Mouse (Mus musculus): ENCODE measurements around the gene Cntn5.
A peak's percentile ranks its signal among the peaks of the same experiment; 100 is the strongest.
"Not testable (repeated sequence)": the region's sequence is repeated elsewhere in the genome, so short reads cannot be mapped to it uniquely, and the experiment has no call there.

Cntn5 gene

DNA sequence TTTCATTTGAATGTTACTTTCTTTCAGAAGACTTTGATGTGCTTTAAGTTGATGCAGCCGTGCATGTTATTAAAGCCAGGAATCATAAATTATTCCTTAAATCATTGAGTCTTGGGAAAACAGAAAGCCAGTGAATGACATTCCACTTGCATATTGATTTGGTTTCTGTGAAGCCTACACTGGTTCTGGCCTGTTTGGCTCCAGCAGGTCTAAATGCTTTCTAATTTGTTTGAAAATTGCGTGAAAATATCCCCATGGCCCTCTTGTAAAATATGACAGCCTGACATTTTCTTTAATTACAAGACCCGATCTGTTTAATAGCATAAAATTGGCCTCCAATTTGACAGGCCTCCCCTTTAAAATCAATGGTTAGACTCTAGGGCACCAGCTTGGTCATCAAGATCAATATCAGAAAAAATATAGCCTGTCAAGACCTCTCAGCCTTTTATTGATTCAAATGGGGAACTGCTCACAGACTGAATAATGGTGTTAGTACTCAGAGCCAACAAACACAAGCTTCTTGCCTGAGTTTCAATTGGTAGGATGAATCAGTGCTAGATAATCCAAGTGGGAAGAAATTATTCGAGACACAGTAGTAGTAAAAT is 247.3 kb downstream of the Cntn5 start:
- DNase-seq (ENCODE audit: low read depth, low spot score): no peak

DNA sequence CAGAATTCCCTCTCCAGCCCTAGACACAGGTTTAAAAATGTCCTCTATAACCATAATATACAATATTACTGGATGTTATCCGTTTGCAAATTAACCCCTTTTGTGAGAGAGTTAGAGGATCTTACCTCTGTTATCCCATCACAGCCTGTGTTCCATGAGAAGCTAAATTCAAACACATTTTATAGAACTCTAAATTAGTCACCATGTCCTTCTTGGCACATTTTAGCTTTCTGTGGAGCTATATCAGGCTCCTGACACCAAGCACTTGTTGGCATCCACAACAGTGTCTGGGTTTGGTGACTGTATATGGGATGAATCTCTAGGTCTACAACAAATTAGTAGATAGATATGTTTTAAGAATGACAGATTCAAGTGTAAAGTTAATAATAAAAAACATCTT is 253.9 kb downstream of the Cntn5 start:
- no peak for DNase-seq (ENCODE audit: low read depth, low spot score)

DNA sequence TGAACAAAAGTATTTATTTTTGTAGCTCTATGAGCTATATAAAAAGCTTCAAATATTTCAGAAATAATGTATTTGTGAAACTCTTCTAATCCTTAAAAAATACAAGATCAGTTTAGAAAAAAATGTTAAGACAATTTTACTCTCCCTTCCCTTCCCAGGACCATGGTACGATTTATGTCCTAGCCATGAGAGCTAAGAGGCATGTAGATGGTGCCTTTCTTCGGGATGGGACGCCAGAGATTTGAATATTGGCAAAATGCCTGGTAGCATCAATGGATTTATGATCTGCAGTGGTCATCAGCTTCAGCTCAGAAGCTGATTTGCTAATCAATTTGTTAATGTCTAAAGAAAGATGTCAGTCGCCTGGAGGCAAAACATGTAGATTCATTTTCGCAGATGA is 258.6 kb downstream of the Cntn5 start:
- no peak for DNase-seq (ENCODE audit: low read depth, low spot score)

DNA sequence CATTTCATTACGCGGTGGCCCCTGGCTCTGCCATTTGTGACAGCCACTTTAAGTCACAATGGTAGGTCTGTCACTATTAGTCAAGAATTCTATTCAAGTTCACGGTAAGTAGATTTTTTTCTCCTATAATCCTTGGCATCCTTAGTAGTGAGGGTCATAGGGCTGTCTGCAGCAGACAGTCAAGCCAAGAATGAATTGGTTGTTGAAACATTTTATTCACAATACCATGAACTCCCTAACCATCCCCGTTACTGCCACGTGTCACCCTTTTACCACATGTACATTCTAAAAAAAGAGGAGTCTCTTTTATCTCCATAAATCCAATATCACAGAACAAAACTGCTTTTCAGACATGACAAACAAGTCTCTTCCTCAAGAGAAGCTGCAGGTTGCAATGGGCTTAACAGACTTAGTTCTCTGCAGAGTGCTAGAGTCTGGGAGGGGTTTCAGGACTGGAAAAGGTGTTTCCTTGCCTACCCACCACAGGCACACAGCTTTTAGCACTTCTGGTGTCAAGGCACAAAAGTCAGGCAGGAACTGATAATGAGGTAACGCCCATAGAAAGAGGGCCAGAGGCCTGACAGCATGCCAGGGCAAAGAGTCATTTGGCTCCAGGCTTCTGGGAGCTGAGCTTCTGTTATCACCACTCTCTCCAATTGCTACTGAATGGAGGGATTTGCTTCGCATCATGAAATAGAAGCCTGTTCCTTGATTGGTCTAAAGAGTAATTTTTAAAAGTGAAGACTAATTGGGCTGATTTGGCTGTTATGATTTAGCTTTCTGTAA is 259.3 kb downstream of the Cntn5 start:
- DNase-seq (ENCODE audit: low read depth, low spot score): no peak

DNA sequence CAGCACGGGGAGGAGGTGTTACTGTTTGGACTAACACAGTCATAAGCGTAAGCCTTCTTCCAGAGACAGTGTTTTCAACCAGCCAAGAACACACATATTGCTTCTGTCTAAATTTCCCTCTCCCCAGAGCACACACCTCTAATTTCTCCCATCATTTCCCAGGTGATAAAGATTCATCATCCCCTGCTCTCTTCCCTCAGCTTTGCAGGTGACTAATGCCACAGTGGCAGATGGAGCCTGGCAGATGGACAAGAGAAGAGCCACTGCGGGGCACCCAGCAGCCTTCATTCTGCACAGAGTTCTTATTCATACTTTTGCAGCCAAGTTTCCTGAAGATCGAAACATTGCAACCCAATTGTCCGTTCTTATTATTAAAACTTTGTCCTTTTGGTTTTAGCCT is 286.5 kb downstream of the Cntn5 start:
- no peak for DNase-seq (ENCODE audit: low read depth, low spot score)

DNA sequence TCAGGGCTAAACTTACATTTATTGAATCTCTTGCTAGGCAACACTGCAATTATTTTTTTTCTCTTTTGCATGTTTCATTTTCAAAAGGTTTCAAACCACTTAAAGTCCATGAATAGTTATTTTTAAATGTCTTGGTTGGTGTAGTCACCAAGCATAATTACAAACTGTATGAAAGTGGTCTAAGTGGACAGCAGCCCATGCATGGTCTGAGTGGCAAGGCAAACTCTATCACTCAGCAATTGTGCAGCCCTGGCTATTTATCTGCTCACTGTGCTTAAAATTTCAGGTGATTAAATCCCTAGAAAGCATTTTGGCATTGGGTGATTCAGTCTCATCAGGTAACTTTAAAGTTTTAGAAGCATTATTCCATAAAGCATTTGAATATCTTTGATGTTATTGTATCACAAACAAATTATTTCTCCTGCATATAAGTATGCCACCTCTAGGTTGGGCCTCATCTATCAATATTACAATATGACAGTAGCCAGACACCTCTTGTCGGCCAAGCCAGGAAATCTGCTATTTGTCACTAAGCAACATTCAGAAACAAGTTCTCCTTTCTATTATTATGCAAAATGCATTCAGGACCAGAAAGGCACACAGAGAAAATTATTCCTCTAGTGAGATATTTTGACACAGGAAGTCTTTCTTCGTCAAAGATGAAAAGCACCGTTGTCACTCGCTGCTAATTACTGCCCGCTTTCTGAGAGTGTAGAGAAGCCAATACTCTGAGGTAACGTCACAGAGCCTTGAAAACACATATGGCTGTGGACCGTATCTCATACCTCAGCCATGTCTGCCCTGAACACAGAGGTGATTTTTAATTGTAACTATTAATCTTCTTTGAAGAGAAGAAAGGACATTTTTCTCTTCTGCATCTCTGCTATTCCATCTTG is 329.0 kb downstream of the Cntn5 start:
- no peak for DNase-seq (ENCODE audit: low read depth, low spot score)

DNA sequence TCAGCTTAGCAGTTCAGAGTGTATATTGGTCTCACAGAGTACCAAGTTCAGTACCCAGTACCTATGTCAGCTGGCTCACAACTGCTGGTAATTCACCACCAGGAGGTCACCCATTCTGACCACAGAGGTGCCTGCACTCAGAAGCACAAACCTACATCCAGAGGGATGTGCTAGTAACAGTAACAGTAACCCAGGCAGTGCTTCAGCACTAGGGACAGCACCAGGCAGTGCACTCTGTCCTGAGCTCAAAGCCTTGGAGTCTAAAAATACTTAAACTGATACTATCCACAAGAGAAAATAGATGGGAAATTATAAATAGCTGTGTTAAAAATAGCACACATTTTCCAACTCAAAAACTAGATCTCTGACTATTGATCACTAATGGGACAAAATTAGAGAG is 334.7 kb downstream of the Cntn5 start:
- DNase-seq (ENCODE audit: low read depth, low spot score): no peak

DNA sequence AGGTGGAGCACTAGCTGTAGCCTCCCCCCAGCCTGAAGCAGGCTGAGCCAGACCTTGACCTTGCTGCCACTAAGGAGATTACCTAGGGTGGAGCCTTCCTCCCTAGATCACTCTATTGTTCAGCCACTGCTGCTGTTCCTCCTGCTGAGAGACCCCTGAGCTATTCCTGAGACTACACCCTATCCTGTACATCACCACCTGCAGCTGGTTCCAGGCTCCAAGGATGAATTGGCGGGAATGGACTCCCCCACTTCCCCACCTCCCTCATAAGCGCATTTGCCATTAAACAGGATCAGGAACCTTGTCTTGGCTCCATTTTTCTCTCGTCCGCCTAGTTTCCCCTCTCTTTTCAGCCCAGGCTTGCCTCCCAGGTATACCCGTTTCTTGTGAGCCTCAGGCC is 363.7 kb downstream of the Cntn5 start:
- DNase-seq (ENCODE audit: low read depth, low spot score): not testable (repeated sequence)

DNA sequence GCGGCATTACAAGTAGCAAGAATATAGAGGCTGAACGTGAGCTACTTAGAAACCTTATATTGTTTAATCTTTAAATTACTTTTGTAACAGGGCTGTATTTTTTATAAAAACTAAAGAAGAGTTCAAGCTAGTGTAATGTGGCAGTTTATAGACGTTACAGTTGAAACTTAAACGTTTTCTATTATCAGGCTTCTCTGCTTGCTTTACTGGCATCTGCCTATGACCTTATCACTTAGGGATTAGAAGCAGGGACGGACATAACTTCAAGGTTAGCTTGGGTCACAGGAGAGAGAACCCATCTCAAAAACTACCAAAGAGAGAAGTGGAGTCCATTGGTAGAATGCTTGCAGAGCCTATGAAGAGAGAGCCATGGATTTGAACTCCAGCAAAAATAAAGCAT is 372.3 kb downstream of the Cntn5 start:
- no peak for DNase-seq (ENCODE audit: low read depth, low spot score)

DNA sequence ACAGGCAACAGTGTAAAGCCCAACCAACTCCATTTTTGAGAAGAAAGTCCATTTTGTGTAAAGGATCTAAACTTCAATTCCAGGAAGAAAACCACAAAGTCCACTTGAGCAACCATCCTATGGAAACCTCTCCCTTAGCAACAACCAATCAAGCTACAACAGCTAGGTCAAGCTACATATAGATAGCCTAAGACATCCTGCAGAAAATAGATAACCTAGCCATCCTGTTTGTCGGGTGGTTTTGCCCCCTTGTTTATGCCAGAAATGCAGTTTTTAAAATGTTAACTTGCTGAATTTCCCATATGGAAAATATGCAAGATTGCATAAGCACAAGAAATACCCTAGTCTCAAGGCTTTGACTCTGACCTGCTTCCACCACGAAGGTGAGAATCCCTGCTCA is 373.5 kb downstream of the Cntn5 start:
- no peak for DNase-seq (ENCODE audit: low read depth, low spot score)

DNA sequence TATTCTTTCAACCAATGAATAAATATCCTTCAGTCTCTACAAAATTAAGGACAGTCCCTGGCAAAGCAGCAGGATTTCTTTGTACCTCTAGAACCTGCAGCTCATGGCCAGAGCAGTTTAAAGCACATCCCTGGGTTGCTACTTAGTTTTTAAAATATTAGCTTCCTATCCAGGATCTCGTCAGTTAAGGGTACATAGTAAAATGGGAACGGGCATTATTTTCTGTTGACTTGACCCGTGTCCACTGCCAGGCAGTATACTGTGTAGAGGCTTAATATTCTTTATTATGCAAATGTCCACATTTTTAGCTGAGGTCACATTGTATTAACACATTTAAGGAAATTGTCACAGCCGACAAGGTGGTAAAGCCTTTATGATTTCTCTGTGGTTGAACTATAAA is 375.0 kb downstream of the Cntn5 start:
- no peak for DNase-seq (ENCODE audit: low read depth, low spot score)

DNA sequence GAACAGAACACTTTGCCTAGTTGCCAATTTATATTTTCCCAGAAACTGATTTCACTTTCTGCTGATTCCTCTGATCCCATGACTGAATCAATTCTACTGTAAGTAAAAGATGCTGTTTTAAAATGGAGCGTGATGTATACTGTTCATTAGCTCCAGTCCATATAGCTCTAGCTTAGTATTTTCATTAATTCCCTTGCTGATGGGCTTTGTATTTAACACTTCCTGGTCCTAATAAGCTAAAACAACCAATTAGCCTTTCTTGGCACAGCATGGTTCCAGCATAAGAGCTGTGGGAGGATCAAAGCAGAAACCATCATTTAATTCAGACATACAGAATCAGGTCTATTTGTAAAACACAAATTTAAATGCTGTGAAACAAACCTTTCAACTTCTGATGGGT is 375.5 kb downstream of the Cntn5 start:
- no peak for DNase-seq (ENCODE audit: low read depth, low spot score)

DNA sequence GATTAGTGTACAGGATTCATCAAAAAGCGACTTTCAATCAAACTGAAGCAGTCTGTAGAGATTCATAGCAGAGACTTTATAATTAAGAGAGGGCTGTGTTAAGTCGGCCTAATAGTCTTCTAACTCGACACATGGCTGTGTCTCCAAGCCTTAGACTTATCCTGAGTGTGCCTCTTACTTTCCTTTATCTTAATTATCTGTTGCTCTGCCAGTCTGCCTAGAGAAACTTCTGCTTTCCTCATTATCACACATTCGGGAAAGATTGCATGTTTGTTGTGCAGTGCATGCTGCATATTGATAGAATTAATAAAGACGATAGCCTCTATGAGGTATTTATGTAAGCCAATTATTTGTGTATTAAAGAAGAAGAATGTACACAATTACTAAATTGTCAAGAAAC is 375.9 kb downstream of the Cntn5 start:
- no peak for DNase-seq (ENCODE audit: low read depth, low spot score)

DNA sequence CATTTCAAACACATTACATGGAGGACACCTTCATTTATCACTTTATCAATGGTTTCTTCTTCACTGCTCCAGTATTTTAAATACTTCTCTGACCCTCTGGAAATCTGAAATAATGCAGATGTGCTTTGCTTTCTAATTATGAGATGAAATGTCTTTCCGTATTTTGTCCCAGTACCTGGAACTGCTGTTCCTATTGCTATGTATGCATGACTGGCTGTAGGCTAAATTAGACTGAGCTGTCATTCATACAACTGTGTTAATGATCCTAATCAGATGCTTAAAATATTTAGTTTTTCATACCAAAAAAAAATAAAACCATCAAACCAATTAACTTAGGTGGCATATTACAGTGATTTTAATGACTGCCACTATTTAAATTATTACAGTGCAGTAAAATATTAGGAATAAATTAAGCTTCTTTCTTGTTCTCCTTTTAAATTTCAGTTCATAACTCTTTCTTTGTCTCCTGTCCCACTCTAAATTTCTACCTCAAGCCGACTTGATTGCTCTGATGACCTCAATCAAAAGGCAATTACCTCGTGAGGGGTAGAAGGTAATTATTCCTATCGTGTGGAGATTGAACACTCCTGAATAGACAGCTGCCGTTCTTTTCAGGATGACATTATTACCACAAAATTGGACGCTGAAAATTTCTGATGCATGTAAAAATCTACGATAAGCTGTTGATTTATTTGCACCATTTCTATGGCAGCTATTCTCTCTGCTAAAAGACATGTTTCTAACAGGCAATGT is 378.5 kb downstream of the Cntn5 start:
- DNase-seq (ENCODE audit: low read depth, low spot score): no peak

DNA sequence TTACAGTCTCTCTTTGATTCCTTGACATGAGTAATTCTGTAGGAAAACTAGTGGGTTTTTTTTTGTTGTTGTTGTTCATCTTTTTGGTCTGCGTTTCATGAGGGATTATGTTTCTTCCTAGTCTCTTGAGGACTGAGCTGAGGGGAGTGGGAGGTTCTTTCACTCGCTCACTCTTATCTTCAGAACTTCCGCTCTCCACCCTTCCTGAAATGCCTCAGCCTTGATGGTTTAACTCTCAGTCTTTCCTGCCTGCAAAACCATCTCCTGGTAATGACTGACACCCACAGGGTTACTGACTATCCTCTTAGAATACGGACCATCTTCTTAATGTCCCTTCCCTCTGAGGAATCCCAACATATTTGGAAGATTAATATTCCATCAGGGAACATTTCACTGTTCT is 382.0 kb downstream of the Cntn5 start:
- no peak for DNase-seq (ENCODE audit: low read depth, low spot score)

DNA sequence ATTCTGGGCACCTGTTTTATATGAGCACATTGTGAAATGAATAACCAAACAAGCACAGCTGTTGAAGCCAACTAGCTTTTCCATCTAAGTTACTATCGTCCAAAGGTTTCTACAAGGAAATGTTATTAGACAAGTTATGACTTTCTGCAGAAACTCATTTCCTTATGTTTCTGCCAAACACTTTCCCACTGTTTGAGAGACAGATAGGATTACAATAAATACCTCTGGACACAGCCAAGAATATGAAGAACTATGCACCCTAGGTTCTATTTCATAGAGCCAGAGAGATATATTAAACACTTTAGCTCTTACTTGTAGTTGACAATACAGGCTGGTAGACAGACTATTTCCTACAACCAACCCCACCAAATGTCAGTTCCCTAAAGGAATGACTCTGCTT is 383.5 kb downstream of the Cntn5 start:
- DNase-seq (ENCODE audit: low read depth, low spot score): no peak

DNA sequence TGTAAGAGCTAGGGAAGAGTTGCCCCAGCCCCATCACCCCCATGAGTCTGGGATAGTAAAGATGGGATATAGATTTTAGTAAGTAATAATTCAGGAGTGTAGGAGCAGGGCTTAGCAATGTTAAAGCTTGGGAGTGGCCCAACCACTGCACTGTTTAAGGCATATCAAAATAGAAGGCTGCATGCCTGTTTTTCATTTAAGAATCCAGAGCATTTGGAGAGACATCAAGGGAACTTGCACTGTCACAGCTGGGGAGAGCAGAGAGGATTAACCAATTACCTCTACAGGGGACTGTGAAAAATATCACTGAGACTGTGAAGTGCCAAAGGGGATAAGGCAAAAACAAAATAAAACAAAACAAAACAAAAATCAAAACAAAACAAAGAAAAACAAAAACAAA is 412.3 kb downstream of the Cntn5 start:
- no peak for DNase-seq (ENCODE audit: low read depth, low spot score)

DNA sequence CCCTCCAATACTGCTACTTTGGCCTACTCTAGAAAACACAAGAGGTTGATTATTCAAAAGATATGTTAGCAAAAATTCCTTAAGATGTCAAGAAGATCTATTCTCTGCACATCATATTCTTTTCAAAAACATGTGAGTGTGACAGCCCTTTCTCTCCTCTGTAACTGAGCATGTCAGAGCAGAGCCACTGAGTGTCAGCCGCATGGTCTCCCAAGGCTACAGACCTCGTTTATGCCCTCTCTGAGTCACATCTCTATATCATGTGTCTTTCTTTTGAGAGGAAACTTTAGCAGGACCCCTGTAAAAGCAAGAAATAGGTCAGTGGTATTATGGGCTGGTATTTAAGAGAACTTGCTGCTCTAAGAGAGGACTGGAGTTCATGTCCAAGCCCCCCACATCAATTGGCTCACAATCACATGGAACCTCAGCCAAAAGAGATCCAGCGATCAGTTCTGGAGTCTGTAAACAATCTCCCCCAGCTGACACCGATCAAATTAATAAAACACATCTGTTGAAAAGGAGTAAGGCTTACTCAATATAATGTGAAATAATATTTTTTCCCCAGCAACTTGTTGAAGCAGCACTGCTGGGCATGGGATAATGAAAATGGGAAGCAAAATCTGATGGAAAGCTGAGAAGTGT is 433.0 kb downstream of the Cntn5 start:
- DNase-seq (ENCODE audit: low read depth, low spot score): no peak

DNA sequence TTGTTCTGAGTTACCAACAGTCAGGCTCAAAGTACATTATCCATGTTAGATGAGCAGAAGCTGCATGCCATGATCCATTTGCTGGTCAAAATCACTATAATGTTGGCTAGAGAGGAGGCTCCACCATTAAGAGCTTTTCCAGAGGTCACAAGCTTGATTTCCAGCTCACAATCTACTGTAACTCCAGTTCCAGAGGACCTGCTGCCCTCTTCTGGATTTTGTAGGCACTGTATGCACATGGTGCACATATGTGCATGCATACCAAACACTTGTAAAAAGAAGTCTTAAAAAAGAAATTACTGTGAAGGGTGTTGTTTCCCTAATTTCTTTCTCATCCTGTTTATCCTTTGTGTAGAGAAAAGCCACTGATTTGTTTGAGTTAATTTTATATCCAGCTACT is 439.8 kb downstream of the Cntn5 start:
- peak; percentile 18 for DNase-seq (ENCODE audit: low read depth, low spot score)

DNA sequence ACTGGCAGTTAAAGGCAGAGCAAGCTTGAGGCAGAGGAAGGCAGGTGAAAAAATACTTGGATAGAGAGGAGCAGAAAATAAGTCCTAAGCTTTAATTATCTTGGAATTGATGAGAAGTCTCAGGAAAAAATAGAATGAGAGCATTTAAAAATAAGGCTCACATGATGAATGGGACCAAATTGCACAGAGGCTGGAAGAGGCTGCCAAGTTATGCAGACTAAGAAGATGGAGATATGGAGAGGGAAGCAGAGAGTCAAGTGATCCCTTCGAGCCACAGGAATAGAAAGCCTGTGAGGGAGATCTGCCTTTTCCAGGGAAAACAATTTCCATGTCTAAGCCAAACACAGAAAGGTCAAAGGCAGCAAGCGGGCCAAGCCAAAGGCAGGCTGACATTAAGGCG is 446.7 kb downstream of the Cntn5 start:
- DNase-seq (ENCODE audit: low read depth, low spot score): no peak

DNA sequence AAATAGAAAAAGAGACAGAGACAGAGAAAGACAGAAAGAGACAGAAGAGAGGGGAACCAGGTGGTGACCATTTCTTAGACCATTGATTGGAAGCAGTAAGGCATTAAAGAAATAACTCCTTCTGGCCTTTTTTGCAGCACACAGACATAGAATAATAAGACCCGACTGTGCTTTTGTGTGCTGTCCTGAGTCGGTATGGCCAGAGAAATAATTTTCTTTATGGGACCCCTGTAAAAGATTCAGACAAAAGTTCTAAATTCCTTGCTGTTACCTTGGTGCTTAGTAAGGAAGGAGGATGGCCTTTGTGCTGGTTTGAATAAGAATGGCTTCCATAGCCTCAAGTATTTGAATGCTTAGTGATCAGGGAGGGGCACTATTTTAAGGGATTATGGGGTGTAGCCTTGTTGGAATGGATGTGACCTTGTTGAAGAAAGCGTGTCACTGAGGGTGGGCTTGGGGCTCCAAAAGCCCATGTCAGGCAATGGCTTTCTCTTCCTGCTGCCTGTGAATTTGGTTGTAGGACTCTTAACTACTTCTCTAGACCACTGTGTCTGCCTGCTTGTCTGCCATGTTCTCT is 455.5 kb downstream of the Cntn5 start:
- DNase-seq (ENCODE audit: low read depth, low spot score): peak; percentile 49
